Mouse (Mus musculus) thymus, postnatal 36 days (tissue): ENCODE measurements around the gene Vmn1r158.
"Not testable (repeated sequence)": the region's sequence is repeated elsewhere in the genome, so short reads cannot be mapped to it uniquely, and the experiment has no call there.

Experiments used
- DNase-seq, 2 experiments: peaks; one replicate each; pipeline ENCODE4 v3.0.0; 2022; ENCODE audit warnings: mixed read lengths in 2 of 2

Gene Vmn1r158

DNA sequence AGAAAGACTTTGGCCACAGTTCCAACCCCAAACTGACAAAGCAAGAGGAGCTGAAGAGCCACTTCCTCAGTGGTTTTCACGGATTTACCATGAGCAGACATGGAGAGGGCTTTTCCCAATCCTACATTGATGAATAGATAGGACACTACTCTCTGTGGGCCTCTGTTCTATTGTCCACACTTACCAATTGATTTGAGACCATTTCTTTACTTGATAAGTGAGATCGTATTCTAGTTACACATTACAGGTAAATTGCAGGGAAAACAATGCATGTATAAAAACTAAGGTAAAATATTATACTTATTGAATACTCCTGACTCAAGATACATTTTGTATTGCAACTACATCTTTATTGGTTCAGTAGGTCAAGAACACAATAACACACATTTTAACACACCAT lies at the start of gene Vmn1r158:
TSS of gene Vmn1r158 (minus strand) at position 101 of the 400 bp plus-strand sequence.
- not testable (repeated sequence) for DNase-seq

DNA sequence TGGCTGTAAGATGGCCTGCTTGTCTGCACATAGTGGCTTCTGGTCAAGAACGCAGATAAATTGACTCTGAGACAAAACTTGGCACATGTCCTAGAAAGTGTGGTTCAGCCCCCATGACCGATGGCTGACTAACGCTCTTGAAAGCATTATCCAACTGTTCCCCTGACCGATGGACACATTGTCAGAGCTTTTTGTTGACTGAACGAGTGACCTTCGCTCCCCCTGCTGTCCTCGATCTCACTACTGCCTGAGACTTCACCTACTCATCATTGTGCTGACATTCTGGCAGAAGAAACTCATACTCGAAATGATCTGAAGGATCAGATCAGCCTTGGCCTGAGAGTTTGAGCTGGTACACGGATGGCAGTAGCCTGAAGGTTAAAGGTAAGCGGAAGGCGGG lies 14.6 kb downstream of the Vmn1r158 start:
- DNase-seq: not testable (repeated sequence)

DNA sequence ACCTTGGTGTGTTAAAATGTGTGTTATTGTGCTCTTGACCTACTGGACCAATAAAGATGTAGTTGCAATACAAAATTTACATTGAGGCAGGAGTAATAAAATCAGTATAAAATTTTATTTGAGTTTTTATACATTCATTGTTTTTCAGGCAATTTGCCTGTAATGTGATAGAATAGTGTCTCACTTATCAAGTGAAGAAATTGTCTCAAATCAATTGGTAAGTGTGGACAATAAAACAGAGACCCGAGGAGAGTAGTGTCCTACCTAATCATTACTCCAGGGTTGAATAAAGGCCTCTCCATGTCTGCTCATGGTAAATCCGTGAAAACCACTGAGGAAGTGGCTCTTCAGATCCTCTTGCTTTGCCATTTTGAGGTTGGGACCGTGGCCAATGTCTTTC lies 29.2 kb downstream of the Vmn1r158 start, which contains the start of gene Vmn1r157:
TSS of gene Vmn1r157 (plus strand) at position 301 of the 400 bp plus-strand sequence.
- DNase-seq: not testable (repeated sequence)
